Mouse (Mus musculus) lung, postnatal 0 days (tissue): ENCODE measurements at regions not wholly inside any gene's neighbourhood (a gene's known extent, or its start where the extent isn't known, plus 50 kb on each side); places are given as distances from the start of the nearest gene placed in this dataset.

Experiments
- ATAC-seq: fragments of 200-750 bp; cut with Nextera tagmentation; 2 replicates; pipeline ENCODE4 v1.8.0; 2017; ENCODE audit warnings: moderate library complexity
- DNase-seq: peaks from one replicate; pipeline ENCODE4 v3.0.0-alpha.2; 2016; ENCODE audit warnings: low spot score
- H3K27ac ChIP-seq: fragments of 300-500 bp; sonication (generic); 2 replicates; pipeline ENCODE4 v1.5.1; 2014; ENCODE audit warnings: antibody characterized with exemption, mild to moderate bottlenecking, low read length, mixed read lengths
- H3K27me3 ChIP-seq: fragments of 300-500 bp; sonication (generic); replicated peaks from 2 replicates; pipeline ENCODE4 v1.6.1; 2014; ENCODE audit warnings: low read length, mixed read lengths; ENCODE audit not compliant: insufficient read depth
- H3K36me3 ChIP-seq: fragments of 300-500 bp; sonication (generic); 2 replicates; pipeline ENCODE4 v1.6.1; 2014; ENCODE audit warnings: low read length, mixed read lengths; ENCODE audit not compliant: insufficient read depth
- H3K4me1 ChIP-seq: fragments of 300-500 bp; sonication (generic); 2 replicates; pipeline ENCODE4 v1.6.1; 2014; ENCODE audit warnings: antibody characterized with exemption, low read depth, low read length, mixed read lengths; ENCODE audit not compliant: insufficient read depth
- H3K4me2 ChIP-seq: fragments of 300-500 bp; sonication (generic); replicated peaks from 2 replicates; pipeline ENCODE4 v1.6.1; 2014; ENCODE audit warnings: low read depth, mild to moderate bottlenecking, low read length, moderate library complexity, mixed read lengths
- H3K4me3 ChIP-seq: fragments of 300-500 bp; sonication (generic); 2 replicates; pipeline ENCODE4 v1.5.1; 2014; ENCODE audit warnings: low read depth, low read length
- H3K9ac ChIP-seq: fragments of 300-500 bp; sonication (generic); replicated peaks from 2 replicates; pipeline ENCODE4 v1.6.1; 2014; ENCODE audit warnings: low read depth, mild to moderate bottlenecking
- H3K9me3 ChIP-seq: fragments of 300-500 bp; sonication (generic); 2 replicates; pipeline ENCODE4 v1.6.1; 2016; ENCODE audit warnings: low read length, mixed read lengths
- CTCF ChIP-seq: IDR thresholded peaks from 2 replicates; pipeline ENCODE4 v1.5.1; 2016; ENCODE audit warnings: antibody characterized with exemption, mild to moderate bottlenecking
- EP300 ChIP-seq: IDR thresholded peaks from 2 replicates; pipeline ENCODE4 v1.6.1; 2016; ENCODE audit warnings: antibody characterized with exemption, mild to moderate bottlenecking, control low read depth
- WGBS: fragments of 180-500 bp; shearing (Covaris S2); extraction: QIAGEN DNeasy Blood & Tissue Kit; methylation state at CpG from one replicate; pipeline ENCODE4 v1.1.7; 2014; 5-methylcytosine and 5-hydroxymethylcytosine counted together

GRCm38 (mm10) chr6:99978164-99978746 lies 252.1 kb upstream of the Prok2 start:
- DNase-seq = peak; percentile 9

GRCm38 (mm10) chr6:99976144-99976543 lies 250.0 kb upstream of the Prok2 start:
- no peaks in the 10 kb centered on the region for H3K36me3 ChIP-seq
- 52% methylated on average over 5 of the region's 5 CpGs for WGBS
- no peak overlapping the region for H3K27ac ChIP-seq
- no peak for ATAC-seq
- H3K9me3 ChIP-seq = no peaks in the 10 kb centered on the region
- DNase-seq = no peak
- TF ChIP-seq EP300 (no peak), CTCF (no peak)
- no peak overlapping the region for H3K4me2 ChIP-seq
- H3K27me3 ChIP-seq = no peaks in the 10 kb centered on the region
- H3K9ac ChIP-seq = no peak overlapping the region
- 0 out of 2 replicates have a peak, but pooled peaks cover 3% of the 10 kb centered on the region for H3K4me1 ChIP-seq
- no peak overlapping the region for H3K4me3 ChIP-seq

More at GRCm38 (mm10) chr6:99978164-99978746, 252.1 kb upstream of the Prok2 start:
- H3K4me3 ChIP-seq = no peak overlapping the region
- 71% methylated on average over 6 of the region's 6 CpGs for WGBS
- H3K4me2 ChIP-seq = no peak overlapping the region
- no peak overlapping the region for H3K9ac ChIP-seq
- ATAC-seq = no peak
- no peaks in the 10 kb centered on the region for H3K36me3 ChIP-seq
- no peaks in the 10 kb centered on the region for H3K4me1 ChIP-seq
- no peaks in the 10 kb centered on the region for H3K27me3 ChIP-seq
- H3K27ac ChIP-seq = no peak overlapping the region
- TF ChIP-seq EP300 = no peak
- TF ChIP-seq CTCF = no peak
- no peaks in the 10 kb centered on the region for H3K9me3 ChIP-seq

- H3K27me3 ChIP-seq = no peaks in the 10 kb centered on the region
- 91% methylated on average over 7 of the region's 7 CpGs for WGBS
Measured at GRCm38 (mm10) chr6:99975486-99975885, 249.3 kb upstream of the Prok2 start.

GRCm38 (mm10) chr6:99974464-99974863 lies 248.3 kb upstream of the Prok2 start:
- 66% methylated on average over 4 of the region's 4 CpGs for WGBS
- ATAC-seq = peak; percentile 9; the same call in 1 of the 2 replicates
- H3K9me3 ChIP-seq = no peaks in the 10 kb centered on the region

More at GRCm38 (mm10) chr6:99975486-99975885, 249.3 kb upstream of the Prok2 start:
- no peak for TF ChIP-seq EP300
- TF ChIP-seq CTCF = no peak
- DNase-seq (no peak), ATAC-seq (no peak)
- Histone ChIP-seq H3K4me1 (0 out of 2 replicates have a peak, but pooled peaks cover 3% of the 10 kb centered on the region), H3K9me3 (no peaks in the 10 kb centered on the region), H3K4me3 (no peak overlapping the region), H3K9ac (no peak overlapping the region), H3K36me3 (no peaks in the 10 kb centered on the region), H3K4me2 (no peak overlapping the region), H3K27ac (no peak overlapping the region)

GRCm38 (mm10) chr6:99971376-99971775 lies 245.2 kb upstream of the Prok2 start:
- TF ChIP-seq CTCF (peak; percentile 11), EP300 (no peak)
- H3K9ac ChIP-seq = no peak overlapping the region
- H3K36me3 ChIP-seq = no peaks in the 10 kb centered on the region

More at GRCm38 (mm10) chr6:99974464-99974863, 248.3 kb upstream of the Prok2 start:
- TF ChIP-seq CTCF = no peak
- no peak for TF ChIP-seq EP300
- Histone ChIP-seq H3K36me3 (no peaks in the 10 kb centered on the region), H3K4me3 (no peak overlapping the region), H3K4me1 (0 out of 2 replicates have a peak, but pooled peaks cover 3% of the 10 kb centered on the region), H3K27me3 (no peaks in the 10 kb centered on the region), H3K4me2 (no peak overlapping the region), H3K9ac (no peak overlapping the region), H3K27ac (no peak overlapping the region)
- no peak for DNase-seq

GRCm38 (mm10) chr6:99968889-99969288 lies 242.7 kb upstream of the Prok2 start:
- 45% methylated on average over 5 of the region's 5 CpGs for WGBS
- H3K36me3 ChIP-seq = no peaks in the 10 kb centered on the region
- no peaks in the 10 kb centered on the region for H3K27me3 ChIP-seq
- no peak overlapping the region for H3K9ac ChIP-seq
- H3K9me3 ChIP-seq = no peaks in the 10 kb centered on the region
- H3K27ac ChIP-seq = no peak overlapping the region
- TF ChIP-seq EP300 = peak; percentile 31; the same call in 1 of the 2 replicates
- TF ChIP-seq CTCF = no peak
- ATAC-seq (0 out of 2 replicates have a peak, but pooled peaks have one; percentile 19), DNase-seq (peak; percentile 55)
- H3K4me3 ChIP-seq = no peak overlapping the region
- no peak overlapping the region for H3K4me2 ChIP-seq
- H3K4me1 ChIP-seq = peaks cover 7% of the 10 kb centered on the region; the same call in 1 of the 2 replicates

More at GRCm38 (mm10) chr6:99971376-99971775, 245.2 kb upstream of the Prok2 start:
- Histone ChIP-seq H3K4me2 (no peak overlapping the region), H3K9me3 (no peaks in the 10 kb centered on the region), H3K4me3 (no peak overlapping the region), H3K4me1 (peaks cover 7% of the 10 kb centered on the region; the same call in 1 of the 2 replicates), H3K27me3 (no peaks in the 10 kb centered on the region), H3K27ac (no peak overlapping the region)
- DNase-seq = no peak
- 41% methylated on average over 9 of the region's 9 CpGs for WGBS
- no peak for ATAC-seq
